Mouse (Mus musculus) heart, embryonic 13.5 days (tissue): ENCODE measurements around the gene Alg14. TPM values are rescaled to one million over a fixed set of nuclear protein-coding genes. Genes with fewer than 3 reads are reported as not detected.

Source experiments
- ATAC-seq: fragments of 200-750 bp; cut with Nextera tagmentation; 2 replicates; pipeline ENCODE4 v1.8.0; 2017; ENCODE audit warnings: moderate TSS enrichment; ENCODE audit not compliant: insufficient number of reproducible peaks, low FRiP score, low TSS enrichment; ENCODE audit errors: extremely low read depth
- H3K27ac ChIP-seq: fragments of 300-500 bp; sonication (generic); replicated peaks from 2 replicates; pipeline ENCODE4 v1.5.1; 2015; ENCODE audit warnings: moderate library complexity, mild to moderate bottlenecking, inconsistent platforms
- H3K27me3 ChIP-seq: fragments of 300-500 bp; sonication (generic); replicated peaks from 2 replicates; pipeline ENCODE4 v1.6.1; 2015; ENCODE audit warnings: mild to moderate bottlenecking, inconsistent platforms
- H3K36me3 ChIP-seq: fragments of 300-500 bp; sonication (generic); 2 replicates; pipeline ENCODE4 v1.6.1; 2015; ENCODE audit warnings: mild to moderate bottlenecking, inconsistent platforms
- H3K4me1 ChIP-seq: fragments of 300-500 bp; sonication (generic); 2 replicates; pipeline ENCODE4 v1.6.1; 2015; ENCODE audit warnings: inconsistent platforms
- H3K4me2 ChIP-seq: fragments of 300-500 bp; sonication (generic); 2 replicates; pipeline ENCODE4 v1.6.1; 2015; ENCODE audit warnings: inconsistent platforms, mild to moderate bottlenecking, moderate library complexity
- H3K4me3 ChIP-seq: fragments of 300-500 bp; sonication (generic); 2 replicates; pipeline ENCODE4 v1.5.1; 2015; ENCODE audit warnings: moderate library complexity, mild to moderate bottlenecking, inconsistent platforms
- H3K9ac ChIP-seq: fragments of 300-500 bp; sonication (generic); 2 replicates; pipeline ENCODE4 v1.6.1; 2015; ENCODE audit warnings: inconsistent platforms, mild to moderate bottlenecking, moderate library complexity
- H3K9me3 ChIP-seq: fragments of 300-500 bp; sonication (generic); 2 replicates; pipeline ENCODE4 v1.6.1; 2016; ENCODE audit warnings: inconsistent platforms
- WGBS: fragments of 180-500 bp; shearing (Covaris S2); methylation state at CpG from one replicate; pipeline ENCODE4 v1.1.7; 2015; ENCODE audit warnings: mixed read lengths; 5-methylcytosine and 5-hydroxymethylcytosine counted together
- polyA plus RNA-seq: library from polyadenylated mRNA; unstranded; fragments of >200 nt; fragmentation: Nextera tagmentation; extraction: Ambion mirVana; gene quantifications from 2 replicates; pipeline ENCODE4 v1.2.1, GENCODE M21; 2015

Alg14 gene
- polyA plus RNA-seq, result 37.2 and 41.9 TPM in 2 replicates

- peaks cover 10% of the 10 kb centered on the region for H3K4me1 ChIP-seq
- H3K36me3 ChIP-seq, result no peaks in the 10 kb centered on the region
- no peaks in the 10 kb centered on the region for H3K9me3 ChIP-seq
- WGBS, result under 1% methylated on average over 42 of the region's 42 CpGs
- peak within 1 kb of the TSS; percentile 69 for H3K4me3 ChIP-seq
- H3K27me3 ChIP-seq, result no peaks in the 10 kb centered on the region
- peak within 1 kb of the TSS; percentile 97 for H3K27ac ChIP-seq
- peak within 1 kb of the TSS; percentile 85 for H3K9ac ChIP-seq
- H3K4me2 ChIP-seq, result peak within 1 kb of the TSS; percentile 77
- ATAC-seq, result peak; percentile 95
Measured at GRCm38 (mm10) chr3:121291560-121292258, at the start of gene Alg14. Alg14 (plus strand) TSS chr3:121291773.

GRCm38 (mm10) chr3:121242111-121242936, 49.2 kb upstream of the Alg14 start:
- WGBS, result 64% methylated on average over 9 of the region's 9 CpGs
- Histone ChIP-seq H3K9ac (no peak overlapping the region), H3K4me1 (peaks cover 13% of the 10 kb centered on the region), H3K27me3 (no peaks in the 10 kb centered on the region), H3K4me3 (no peak overlapping the region), H3K9me3 (no peaks in the 10 kb centered on the region), H3K36me3 (no peaks in the 10 kb centered on the region), H3K27ac (no peak overlapping the region), H3K4me2 (no peak overlapping the region)
- no peak for ATAC-seq

GRCm38 (mm10) chr3:121242941-121243340, 48.6 kb upstream of the Alg14 start:
- Histone ChIP-seq H3K4me1 (peaks cover 13% of the 10 kb centered on the region), H3K4me2 (no peak overlapping the region), H3K27me3 (no peaks in the 10 kb centered on the region), H3K36me3 (no peaks in the 10 kb centered on the region), H3K4me3 (no peak overlapping the region), H3K9ac (no peak overlapping the region), H3K27ac (no peak overlapping the region), H3K9me3 (no peaks in the 10 kb centered on the region)
- WGBS, result 76% methylated on average over 4 of the region's 4 CpGs
- no peak for ATAC-seq

GRCm38 (mm10) chr3:121250048-121250447, 41.5 kb upstream of the Alg14 start:
- Histone ChIP-seq H3K27ac (no peak overlapping the region), H3K27me3 (no peaks in the 10 kb centered on the region), H3K4me1 (0 out of 2 replicates have a peak, but pooled peaks cover 5% of the 10 kb centered on the region), H3K4me2 (no peak overlapping the region), H3K9me3 (no peaks in the 10 kb centered on the region), H3K9ac (no peak overlapping the region), H3K4me3 (no peak overlapping the region), H3K36me3 (no peaks in the 10 kb centered on the region)
- ATAC-seq, result no peak
- WGBS, result 88% methylated on average over 9 of the region's 9 CpGs

- H3K27ac ChIP-seq, result no peak overlapping the region
- ATAC-seq, result no peak
- H3K4me3 ChIP-seq, result no peak overlapping the region
- no peak overlapping the region for H3K9ac ChIP-seq
- 0 out of 2 replicates have a peak, but pooled peaks cover 5% of the 10 kb centered on the region for H3K4me1 ChIP-seq
- 70% methylated on average over 19 of the region's 19 CpGs for WGBS
- no peaks in the 10 kb centered on the region for H3K36me3 ChIP-seq
- no peak overlapping the region for H3K4me2 ChIP-seq
- no peaks in the 10 kb centered on the region for H3K27me3 ChIP-seq
- H3K9me3 ChIP-seq, result no peaks in the 10 kb centered on the region
Measured at GRCm38 (mm10) chr3:121250576-121251433, 40.8 kb upstream of the Alg14 start.

- Histone ChIP-seq H3K27me3 (peaks cover 12% of the 10 kb centered on the region), H3K9ac (no peak overlapping the region), H3K4me1 (peaks cover 18% of the 10 kb centered on the region), H3K27ac (no peak overlapping the region), H3K9me3 (no peaks in the 10 kb centered on the region), H3K4me2 (no peak overlapping the region), H3K4me3 (no peak overlapping the region), H3K36me3 (no peaks in the 10 kb centered on the region)
- ATAC-seq, result no peak
- 86% methylated on average over 7 of the region's 7 CpGs for WGBS
Measured at GRCm38 (mm10) chr3:121255501-121255900, 36.1 kb upstream of the Alg14 start.

- Histone ChIP-seq H3K9ac (no peak overlapping the region), H3K4me2 (no peak overlapping the region), H3K36me3 (no peaks in the 10 kb centered on the region), H3K4me3 (no peak overlapping the region), H3K27ac (no peak overlapping the region), H3K9me3 (no peaks in the 10 kb centered on the region), H3K27me3 (peaks cover 18% of the 10 kb centered on the region), H3K4me1 (peaks cover 14% of the 10 kb centered on the region)
- WGBS, result 84% methylated on average over 8 of the region's 8 CpGs
- ATAC-seq, result no peak
Measured at GRCm38 (mm10) chr3:121256131-121256530, 35.4 kb upstream of the Alg14 start.

- no peak for ATAC-seq
- peaks cover 29% of the 10 kb centered on the region for H3K27me3 ChIP-seq
- no peaks in the 10 kb centered on the region for H3K36me3 ChIP-seq
- H3K4me2 ChIP-seq, result no peak overlapping the region
- no peak overlapping the region for H3K27ac ChIP-seq
- H3K9ac ChIP-seq, result no peak overlapping the region
- H3K4me3 ChIP-seq, result no peak overlapping the region
- peaks cover 19% of the 10 kb centered on the region for H3K4me1 ChIP-seq
- 76% methylated on average over 10 of the region's 10 CpGs for WGBS
- H3K9me3 ChIP-seq, result no peaks in the 10 kb centered on the region
Measured at GRCm38 (mm10) chr3:121257418-121257817, 34.2 kb upstream of the Alg14 start.

- H3K9me3 ChIP-seq, result no peaks in the 10 kb centered on the region
- peaks cover 41% of the 10 kb centered on the region for H3K27me3 ChIP-seq
- no peak overlapping the region for H3K4me3 ChIP-seq
- no peaks in the 10 kb centered on the region for H3K36me3 ChIP-seq
- no peak overlapping the region for H3K9ac ChIP-seq
- 69% methylated on average over 20 of the region's 20 CpGs for WGBS
- H3K27ac ChIP-seq, result no peak overlapping the region
- peaks cover 25% of the 10 kb centered on the region for H3K4me1 ChIP-seq
- peak overlapping the region; percentile 24; the same call in 1 of the 2 replicates for H3K4me2 ChIP-seq
- no peak for ATAC-seq
Measured at GRCm38 (mm10) chr3:121258521-121259478, 32.8 kb upstream of the Alg14 start.

GRCm38 (mm10) chr3:121260041-121260440, 31.5 kb upstream of the Alg14 start:
- Histone ChIP-seq H3K9me3 (no peaks in the 10 kb centered on the region), H3K4me3 (no peak overlapping the region), H3K27me3 (peaks cover 53% of the 10 kb centered on the region), H3K27ac (no peak overlapping the region), H3K9ac (no peak overlapping the region), H3K36me3 (no peaks in the 10 kb centered on the region), H3K4me1 (peaks cover 25% of the 10 kb centered on the region), H3K4me2 (no peak overlapping the region)
- WGBS, result 77% methylated on average over 7 of the region's 7 CpGs
- ATAC-seq, result no peak
